Mouse (Mus musculus): ENCODE measurements around the gene Fbxo34. TPM values are rescaled to one million over a fixed set of nuclear protein-coding genes. Genes with fewer than 3 reads are reported as not detected.
"Not testable (repeated sequence)": the region's sequence is repeated elsewhere in the genome, so short reads cannot be mapped to it uniquely, and the experiment has no call there.

Fbxo34 gene
- polyA plus RNA-seq, 1 experiment from 2014 or later: 38.7 TPM

- no peaks in the 10 kb centered on the region for H3K4me1 ChIP-seq (ENCODE audit: control insufficient read depth, insufficient read depth, low read length)
- no peak overlapping the region for H3K4me2 ChIP-seq (ENCODE audit: low read depth, low read length)
- no peaks in the 10 kb centered on the region for H3K9me3 ChIP-seq (ENCODE audit: control insufficient read depth, low read length)
- no peak overlapping the region for H3K27ac ChIP-seq (ENCODE audit: low read depth, low read length)
- H3K9ac ChIP-seq (replicated peaks; ENCODE audit: low read depth, low read length): no peak overlapping the region
- no peaks in the 10 kb centered on the region for H3K36me3 ChIP-seq (ENCODE audit: control insufficient read depth, insufficient read depth, low read length)
- 84% methylated on average over 13 of the region's 13 CpGs for WGBS
- no peak for ATAC-seq (ENCODE audit: low read depth)
- no peak overlapping the region for H3K4me3 ChIP-seq (ENCODE audit: low read depth, low read length)
- H3K27me3 ChIP-seq (ENCODE audit: control insufficient read depth, insufficient read depth, low read length): no peaks in the 10 kb centered on the region
Measured at GRCm38 (mm10) chr14:47520751-47521449, 70.7 kb downstream of the Fbxo34 start.

DNA sequence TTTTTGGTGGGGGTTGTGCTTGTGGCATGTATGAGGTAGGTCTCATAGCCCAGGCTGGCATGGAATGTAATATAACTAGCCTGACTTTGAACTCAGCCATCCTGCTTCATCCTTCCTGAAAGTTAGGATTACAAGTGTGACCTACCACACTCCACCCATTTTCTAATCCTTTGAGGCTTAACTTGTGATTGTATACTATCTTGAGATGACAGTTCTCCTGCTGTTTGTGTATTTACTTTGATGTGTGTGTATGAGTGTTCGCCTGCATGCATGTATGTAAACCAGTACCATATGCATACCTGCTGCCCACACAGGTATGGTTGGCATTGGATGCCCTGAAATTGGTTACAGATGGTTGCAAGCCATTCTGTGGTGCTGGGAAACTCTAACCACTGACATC lies 71.4 kb downstream of the Fbxo34 start:
- ATAC-seq (ENCODE audit: low read depth): no peak
- Histone ChIP-seq H3K27ac (ENCODE audit: low read depth, low read length) (no peak overlapping the region), H3K9me3 (ENCODE audit: control insufficient read depth, low read length) (no peaks in the 10 kb centered on the region), H3K9ac (replicated peaks; ENCODE audit: low read depth, low read length) (no peak overlapping the region), H3K4me3 (ENCODE audit: low read depth, low read length) (no peak overlapping the region), H3K4me1 (ENCODE audit: control insufficient read depth, insufficient read depth, low read length) (no peaks in the 10 kb centered on the region), H3K36me3 (ENCODE audit: control insufficient read depth, insufficient read depth, low read length) (no peaks in the 10 kb centered on the region), H3K4me2 (ENCODE audit: low read depth, low read length) (no peak overlapping the region), H3K27me3 (ENCODE audit: control insufficient read depth, insufficient read depth, low read length) (no peaks in the 10 kb centered on the region)
- 97% methylated on average over 1 of the region's 1 CpGs for WGBS

GRCm38 (mm10) chr14:47522301-47522700 lies 72.1 kb downstream of the Fbxo34 start:
- Histone ChIP-seq H3K4me3 (ENCODE audit: low read depth, low read length) (no peak overlapping the region), H3K27ac (ENCODE audit: low read depth, low read length) (no peak overlapping the region), H3K9ac (replicated peaks; ENCODE audit: low read depth, low read length) (no peak overlapping the region), H3K4me2 (ENCODE audit: low read depth, low read length) (no peak overlapping the region), H3K36me3 (ENCODE audit: control insufficient read depth, insufficient read depth, low read length) (no peaks in the 10 kb centered on the region), H3K4me1 (ENCODE audit: control insufficient read depth, insufficient read depth, low read length) (no peaks in the 10 kb centered on the region), H3K9me3 (ENCODE audit: control insufficient read depth, low read length) (no peaks in the 10 kb centered on the region), H3K27me3 (ENCODE audit: control insufficient read depth, insufficient read depth, low read length) (no peaks in the 10 kb centered on the region)
- WGBS: 94% methylated on average over 7 of the region's 7 CpGs
- ATAC-seq (ENCODE audit: low read depth): no peak

GRCm38 (mm10) chr14:47525374-47525773 lies 75.2 kb downstream of the Fbxo34 start:
- H3K36me3 ChIP-seq (ENCODE audit: control insufficient read depth, insufficient read depth, low read length): no peaks in the 10 kb centered on the region
- H3K9ac ChIP-seq (replicated peaks; ENCODE audit: low read depth, low read length): no peak overlapping the region
- no peak overlapping the region for H3K4me2 ChIP-seq (ENCODE audit: low read depth, low read length)
- no peaks in the 10 kb centered on the region for H3K9me3 ChIP-seq (ENCODE audit: control insufficient read depth, low read length)
- no peak for ATAC-seq (ENCODE audit: low read depth)
- H3K27me3 ChIP-seq (ENCODE audit: control insufficient read depth, insufficient read depth, low read length): no peaks in the 10 kb centered on the region
- H3K27ac ChIP-seq (ENCODE audit: low read depth, low read length): no peak overlapping the region
- no peaks in the 10 kb centered on the region for H3K4me1 ChIP-seq (ENCODE audit: control insufficient read depth, insufficient read depth, low read length)
- H3K4me3 ChIP-seq (ENCODE audit: low read depth, low read length): no peak overlapping the region
- WGBS: 84% methylated on average over 8 of the region's 8 CpGs

GRCm38 (mm10) chr14:47525861-47526260 lies 75.6 kb downstream of the Fbxo34 start:
- Histone ChIP-seq H3K4me3 (ENCODE audit: low read depth, low read length) (no peak overlapping the region), H3K27me3 (ENCODE audit: control insufficient read depth, insufficient read depth, low read length) (no peaks in the 10 kb centered on the region), H3K27ac (ENCODE audit: low read depth, low read length) (no peak overlapping the region), H3K4me1 (ENCODE audit: control insufficient read depth, insufficient read depth, low read length) (no peaks in the 10 kb centered on the region), H3K9ac (replicated peaks; ENCODE audit: low read depth, low read length) (no peak overlapping the region), H3K4me2 (ENCODE audit: low read depth, low read length) (no peak overlapping the region), H3K9me3 (ENCODE audit: control insufficient read depth, low read length) (no peaks in the 10 kb centered on the region), H3K36me3 (ENCODE audit: control insufficient read depth, insufficient read depth, low read length) (no peaks in the 10 kb centered on the region)
- no peak for ATAC-seq (ENCODE audit: low read depth)
- 87% methylated on average over 5 of the region's 5 CpGs for WGBS

DNA sequence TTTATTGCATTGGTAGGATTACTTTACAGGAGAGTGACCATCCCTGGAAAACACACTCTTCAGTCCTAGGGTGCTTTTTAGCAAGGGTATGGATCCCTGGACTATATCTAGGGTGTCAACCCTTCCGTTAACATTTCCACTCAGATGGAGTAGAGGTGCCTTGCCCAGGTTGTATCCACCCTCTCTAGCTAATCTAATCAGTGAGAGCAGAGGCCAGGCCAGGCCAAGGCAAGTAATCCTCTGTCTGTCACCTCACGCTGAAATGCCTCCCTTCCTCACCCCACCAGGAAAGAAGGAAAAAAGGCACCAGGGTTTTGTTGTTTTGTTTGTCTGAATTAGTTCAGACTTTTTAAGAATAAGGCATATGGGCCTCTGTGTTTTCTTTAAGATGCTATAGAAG lies 77.6 kb downstream of the Fbxo34 start:
- H3K27me3 ChIP-seq (ENCODE audit: control insufficient read depth, insufficient read depth, low read length): no peaks in the 10 kb centered on the region
- H3K4me2 ChIP-seq (ENCODE audit: low read depth, low read length): no peak overlapping the region
- H3K4me1 ChIP-seq (ENCODE audit: control insufficient read depth, insufficient read depth, low read length): no peaks in the 10 kb centered on the region
- H3K27ac ChIP-seq (ENCODE audit: low read depth, low read length): no peak overlapping the region
- ATAC-seq (ENCODE audit: low read depth): no peak
- no peaks in the 10 kb centered on the region for H3K36me3 ChIP-seq (ENCODE audit: control insufficient read depth, insufficient read depth, low read length)
- no peaks in the 10 kb centered on the region for H3K9me3 ChIP-seq (ENCODE audit: control insufficient read depth, low read length)
- H3K9ac ChIP-seq (replicated peaks; ENCODE audit: low read depth, low read length): no peak overlapping the region
- H3K4me3 ChIP-seq (ENCODE audit: low read depth, low read length): no peak overlapping the region
- 96% methylated on average over 2 of the region's 2 CpGs for WGBS

DNA sequence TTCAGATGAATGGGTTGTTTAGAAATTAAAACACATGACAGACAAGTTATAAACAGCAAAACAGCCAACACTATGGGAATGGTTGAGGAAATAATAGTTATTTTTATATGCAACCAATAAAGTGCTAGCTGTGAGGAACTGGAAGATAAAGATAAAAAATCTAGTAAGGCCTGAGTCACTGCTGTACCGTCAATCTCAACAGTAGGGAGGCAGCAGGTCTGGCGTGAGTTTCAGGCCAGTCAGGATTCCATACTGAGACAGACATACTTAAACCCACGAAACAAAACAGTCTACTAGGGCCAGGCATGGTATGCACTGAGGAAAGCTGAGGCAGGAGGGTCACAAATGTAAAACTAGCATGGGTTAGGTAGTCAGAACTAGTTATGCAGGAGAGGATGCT lies 78.1 kb downstream of the Fbxo34 start:
- Histone ChIP-seq H3K27ac (ENCODE audit: low read depth, low read length) (no peak overlapping the region), H3K4me2 (ENCODE audit: low read depth, low read length) (no peak overlapping the region), H3K27me3 (ENCODE audit: control insufficient read depth, insufficient read depth, low read length) (no peaks in the 10 kb centered on the region), H3K36me3 (ENCODE audit: control insufficient read depth, insufficient read depth, low read length) (no peaks in the 10 kb centered on the region), H3K9ac (replicated peaks; ENCODE audit: low read depth, low read length) (no peak overlapping the region), H3K9me3 (ENCODE audit: control insufficient read depth, low read length) (no peaks in the 10 kb centered on the region), H3K4me1 (ENCODE audit: control insufficient read depth, insufficient read depth, low read length) (no peaks in the 10 kb centered on the region), H3K4me3 (ENCODE audit: low read depth, low read length) (no peak overlapping the region)
- no peak for ATAC-seq (ENCODE audit: low read depth)
- WGBS: 81% methylated on average over 3 of the region's 3 CpGs

GRCm38 (mm10) chr14:47529019-47529418 lies 78.8 kb downstream of the Fbxo34 start:
- Histone ChIP-seq H3K4me2 (ENCODE audit: low read depth, low read length) (no peak overlapping the region), H3K4me3 (ENCODE audit: low read depth, low read length) (no peak overlapping the region), H3K27me3 (ENCODE audit: control insufficient read depth, insufficient read depth, low read length) (no peaks in the 10 kb centered on the region), H3K27ac (ENCODE audit: low read depth, low read length) (no peak overlapping the region), H3K4me1 (ENCODE audit: control insufficient read depth, insufficient read depth, low read length) (no peaks in the 10 kb centered on the region), H3K36me3 (ENCODE audit: control insufficient read depth, insufficient read depth, low read length) (no peaks in the 10 kb centered on the region), H3K9me3 (ENCODE audit: control insufficient read depth, low read length) (no peaks in the 10 kb centered on the region), H3K9ac (replicated peaks; ENCODE audit: low read depth, low read length) (no peak overlapping the region)
- ATAC-seq (ENCODE audit: low read depth): no peak; the same call in 1 of the 2 replicates
- WGBS: 44% methylated on average over 8 of the region's 8 CpGs

DNA sequence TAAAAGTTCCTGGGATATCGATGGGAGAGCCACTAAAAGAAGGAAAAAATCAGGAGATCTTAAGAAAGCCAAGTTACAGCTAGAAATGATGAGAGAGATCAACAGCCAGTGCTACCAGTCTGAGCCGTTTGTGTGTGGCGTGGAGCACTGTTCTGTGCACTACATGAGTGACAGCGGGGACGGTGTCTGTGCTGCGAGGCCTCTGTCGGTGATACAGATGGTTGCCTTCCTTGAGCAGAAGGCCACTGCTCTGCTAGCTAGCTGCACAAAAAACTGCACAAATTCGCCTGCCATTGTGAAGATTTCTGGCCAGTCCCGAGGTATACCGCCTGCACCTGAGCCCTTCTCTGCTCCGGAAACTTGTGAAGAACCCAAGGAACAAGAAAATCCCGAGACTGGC lies 79.4 kb downstream of the Fbxo34 start:
- not testable (repeated sequence) for H3K4me2 ChIP-seq (ENCODE audit: low read depth, low read length); H3K4me1 ChIP-seq (ENCODE audit: control insufficient read depth, insufficient read depth, low read length); H3K9me3 ChIP-seq (ENCODE audit: control insufficient read depth, low read length); H3K27ac ChIP-seq (ENCODE audit: low read depth, low read length); H3K9ac ChIP-seq (replicated peaks; ENCODE audit: low read depth, low read length); ATAC-seq (ENCODE audit: low read depth); H3K27me3 ChIP-seq (ENCODE audit: control insufficient read depth, insufficient read depth, low read length); H3K36me3 ChIP-seq (ENCODE audit: control insufficient read depth, insufficient read depth, low read length); H3K4me3 ChIP-seq (ENCODE audit: low read depth, low read length)
- WGBS: 96% methylated on average over 10 of the region's 12 CpGs
